Comparison of ENCODE assay signal across 18 mouse cellular contexts in genomic region chr3:131014092-131014716, GRCm38 (mm10).
A peak's percentile ranks its signal among the peaks of the same experiment; 100 is the strongest.
DNase-seq lines count a peak whose midpoint lies in the region; ATAC-seq and TF ChIP-seq lines count a peak whose summit lies in the region.
"Had no signal": no experiment of that assay in that cellular context is flagged by ENCODE, and none has a peak within 500 bp of the region (broad histone marks: within the 10 kb centered on the region; RNA-seq: fewer than 3 reads in every experiment).

No protein-coding gene starts in this region.

- H3K9me3 ChIP-seq in liver, postnatal 0 days (ENCODE audit: low read length): no peaks in the 10 kb centered on the region
- no peaks in the 10 kb centered on the region for H3K9me3 ChIP-seq in liver, embryonic 11.5 days (ENCODE audit: control insufficient read depth, low read length)
- H3K9me3 ChIP-seq in midbrain, embryonic 10.5 days (replicated peaks): no peaks in the 10 kb centered on the region
- H3K9me3 ChIP-seq: embryonic facial prominence, embryonic 15.5 days; forebrain, embryonic 12.5 days; hindbrain, embryonic 13.5 days had no signal

- peaks cover 13% of the 10 kb centered on the region for H3K4me1 ChIP-seq in liver, postnatal 0 days (ENCODE audit: insufficient read depth)
- H3K4me1 ChIP-seq in liver, embryonic 11.5 days (replicated peaks; ENCODE audit: control insufficient read depth, insufficient read depth, low read length): no peaks in the 10 kb centered on the region
- H3K4me1 ChIP-seq in midbrain, embryonic 10.5 days: peaks cover 21% of the 10 kb centered on the region

- H3K36me3 ChIP-seq in liver, postnatal 0 days (replicated peaks; ENCODE audit: insufficient read depth, low read length): no peaks in the 10 kb centered on the region
- H3K36me3 ChIP-seq in liver, embryonic 11.5 days (ENCODE audit: control insufficient read depth, insufficient read depth, low read length): no peaks in the 10 kb centered on the region
- H3K36me3 ChIP-seq in midbrain, embryonic 10.5 days: no peaks in the 10 kb centered on the region
- H3K36me3 ChIP-seq: embryonic facial prominence, embryonic 15.5 days; forebrain, embryonic 12.5 days; hindbrain, embryonic 13.5 days had no signal

- H3K4me3 ChIP-seq in liver, postnatal 0 days (ENCODE audit: low read depth, low read length): no peak overlapping the region
- H3K4me3 ChIP-seq in liver, embryonic 11.5 days (ENCODE audit: low read depth, low read length): no peak overlapping the region
- H3K4me3 ChIP-seq in midbrain, embryonic 10.5 days: no peak overlapping the region
- H3K4me3 ChIP-seq: embryonic facial prominence, embryonic 15.5 days; forebrain, embryonic 12.5 days; hindbrain, embryonic 13.5 days had no signal

- H3K9ac ChIP-seq in liver, postnatal 0 days (replicated peaks): no peak overlapping the region
- no peak overlapping the region for H3K9ac ChIP-seq in liver, embryonic 11.5 days (ENCODE audit: low read depth, low read length)
- H3K9ac ChIP-seq: embryonic facial prominence, embryonic 15.5 days; forebrain, embryonic 12.5 days; hindbrain, embryonic 13.5 days had no signal

- in situ Hi-C loops in Patski (cut with MboI; ENCODE audit: low pct_unique_long_range_greater_than_20kb): no loop called here

- H3K4me2 ChIP-seq in liver, postnatal 0 days (ENCODE audit: low read depth, low read length): no peak overlapping the region
- no peak overlapping the region for H3K4me2 ChIP-seq in liver, embryonic 11.5 days
- H3K4me2 ChIP-seq: embryonic facial prominence, embryonic 15.5 days; forebrain, embryonic 12.5 days; hindbrain, embryonic 13.5 days had no signal

- CTCF ChIA-PET in Patski (lab: Charles Lee): interaction anchor here (1.0 to 2.7 kb wide), 3 partner anchors 10 to 261 kb away, joined by 3 to 10 read pairs (median 3); no protein-coding TSS in a partner anchor

- TF ChIP-seq EP300 in liver, postnatal 0 days (IDR thresholded peaks at IDR 0.05; ENCODE audit: low read depth): no peak

- 25% methylated on average over 12 of the region's 12 CpGs for WGBS in liver, postnatal 0 days (ENCODE audit: insufficient replicate concordance)
- WGBS in liver, embryonic 11.5 days: 55% methylated on average over 12 of the region's 12 CpGs
- WGBS in midbrain, embryonic 10.5 days: 79% methylated on average over 12 of the region's 12 CpGs

- peak; percentile 52; the same call in 1 of the 2 replicates for ATAC-seq in liver, postnatal 0 days
- no peak for ATAC-seq in liver, embryonic 11.5 days (replicated peaks; ENCODE audit: low FRiP score)
- ATAC-seq in Patski: no peak
- ATAC-seq in megakaryocyte, adult 5-6 weeks (ENCODE audit: poor library complexity, severe bottlenecking): peak; percentile 61
- ATAC-seq in erythroblast, adult 5-6 weeks (replicated peaks; ENCODE audit: low FRiP score, poor library complexity, severe bottlenecking): no peak

- no peak overlapping the region for H3K27ac ChIP-seq in liver, postnatal 0 days (ENCODE audit: low read depth)
- H3K27ac ChIP-seq in liver, embryonic 11.5 days (ENCODE audit: low read depth, low read length): no peak overlapping the region
- H3K27ac ChIP-seq in midbrain, embryonic 10.5 days (replicated peaks): no peak overlapping the region
- H3K27ac ChIP-seq: embryonic facial prominence, embryonic 15.5 days; forebrain, embryonic 12.5 days; hindbrain, embryonic 13.5 days; stomach, postnatal 0 days had no signal

- POLR2A ChIA-PET in Patski (lab: Charles Lee): no interaction called here

- H3K27me3 ChIP-seq in liver, postnatal 0 days (ENCODE audit: insufficient read depth, low read length): no peaks in the 10 kb centered on the region
- H3K27me3 ChIP-seq in liver, embryonic 11.5 days (replicated peaks; ENCODE audit: control insufficient read depth, insufficient read depth, low read length): no peaks in the 10 kb centered on the region
- H3K27me3 ChIP-seq in Patski: no peaks in the 10 kb centered on the region
- peaks cover 7% of the 10 kb centered on the region; the same call in 1 of the 2 replicates for H3K27me3 ChIP-seq in midbrain, embryonic 10.5 days (ENCODE audit: low read depth, poor library complexity, severe bottlenecking)
- H3K27me3 ChIP-seq: CH12.LX; embryonic facial prominence, embryonic 15.5 days; forebrain, embryonic 12.5 days; hindbrain, embryonic 13.5 days had no signal

- DNase-seq in liver, postnatal 0 days: no peak
- no peak for DNase-seq in liver, embryonic 11.5 days (ENCODE audit: low spot score)
- DNase-seq in Patski (ENCODE audit: low read depth, low spot score): peak; percentile 63
- peak; percentile 28 to 37 for DNase-seq in thymus, postnatal 10 days (ENCODE audit: low spot score in 2 of 2)
- DNase-seq in gastrocnemius, postnatal 10 days: no peak
- DNase-seq in midbrain, embryonic 10.5 days (ENCODE audit: low spot score): no peak
- DNase-seq: cerebellum, adult 11-12 months; cerebellum, postnatal 36 days; kidney, adult 18-20 months; kidney, postnatal 25 days; spleen, adult 18-20 months had no signal

- TF ChIP-seq CTCF in liver, postnatal 0 days (IDR thresholded peaks at IDR 0.05; ENCODE audit: low read depth): no peak
- TF ChIP-seq CTCF in Patski (IDR thresholded peaks at IDR 0.05): no peak

Comparison
In these comparisons a context has a peak if more than half of its experiments do, and no peak if none do; other contexts are left out.
1. ATAC-seq: peak in liver, postnatal 0 days (single experiment) and megakaryocyte, adult 5-6 weeks (single experiment); none in liver, embryonic 11.5 days (single experiment), Patski (single experiment) and erythroblast, adult 5-6 weeks (single experiment).
2. DNase-seq: peak in Patski (single experiment) and thymus, postnatal 10 days (2 of 2); none in liver, postnatal 0 days (single experiment), liver, embryonic 11.5 days (single experiment), gastrocnemius, postnatal 10 days (single experiment) and midbrain, embryonic 10.5 days (single experiment).